Mouse (Mus musculus): ENCODE results near the gene Gm13697.
"Not testable (repeated sequence)": the region's sequence is repeated elsewhere in the genome, so short reads cannot be mapped to it uniquely, and the experiment has no call there.

DNA sequence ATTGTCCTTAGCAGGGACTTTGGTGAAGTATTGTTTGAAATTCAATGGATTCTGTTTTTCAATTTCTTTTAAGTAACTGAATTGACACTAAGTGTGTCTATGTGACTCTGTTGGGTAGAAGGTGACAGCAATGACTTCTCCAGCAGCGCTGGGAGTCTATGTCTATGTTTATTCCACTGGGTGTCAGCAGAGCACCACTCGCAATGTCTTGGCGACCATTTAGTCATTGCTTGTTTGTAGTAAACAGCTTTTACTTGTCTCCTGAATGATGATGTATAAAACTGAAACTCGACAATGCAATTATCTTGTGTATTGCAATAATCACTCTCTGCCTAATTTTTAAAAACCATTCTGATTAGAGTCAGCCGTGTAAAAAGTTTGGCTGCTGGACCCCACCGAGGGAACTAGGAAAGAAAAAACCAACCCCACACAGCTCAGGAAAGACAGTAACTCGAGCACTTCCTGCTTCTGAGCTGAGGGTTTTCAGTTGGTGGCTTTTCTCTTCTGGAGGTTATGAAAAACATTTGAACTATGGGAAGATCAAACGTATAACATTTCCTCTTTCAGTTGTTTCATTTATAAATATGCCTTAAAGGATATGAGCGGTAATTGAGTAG is 9.2 kb downstream of the Gm13697 start:
- TF ChIP-seq POLR2A, CTCF (IDR thresholded peaks at IDR 0.05; ENCODE audit: insufficient read depth, low read depth, low read length): not testable (repeated sequence)
